Mouse (Mus musculus) frontal cortex, postnatal 25 days (tissue): Measurements from ENCODE around the gene B4galt4.
A peak's percentile ranks its signal among the peaks of the same experiment; 100 is the strongest.

Experiments
- DNase-seq, 2 experiments: peaks; one replicate each; pipeline ENCODE4 v3.0.0; 2022; ENCODE audit warnings: low spot score in 2 of 2

Gene B4galt4

GRCm38 (mm10) chr16:38729139-38729538, 12.9 kb upstream of the B4galt4 start:
- no peak for DNase-seq

GRCm38 (mm10) chr16:38729610-38730288, 12.3 kb upstream of the B4galt4 start:
- DNase-seq, result no peak

- DNase-seq, result no peak
Measured at GRCm38 (mm10) chr16:38730921-38731320, 11.1 kb upstream of the B4galt4 start.

GRCm38 (mm10) chr16:38741204-38741903, 710 bp upstream of the B4galt4 start:
- no peak for DNase-seq

- peak in 1 of 2 experiments; percentile 36 for DNase-seq
Measured at GRCm38 (mm10) chr16:38742659-38743131, 631 bp downstream of the B4galt4 start.

GRCm38 (mm10) chr16:38743941-38744673, 2.0 kb downstream of the B4galt4 start:
- DNase-seq, result no peak

GRCm38 (mm10) chr16:38750803-38751202, 8.7 kb downstream of the B4galt4 start:
- DNase-seq, result no peak

GRCm38 (mm10) chr16:38753631-38754030, 11.6 kb downstream of the B4galt4 start:
- DNase-seq, result no peak

GRCm38 (mm10) chr16:38755452-38756176, 13.6 kb downstream of the B4galt4 start:
- DNase-seq, result no peak

- no peak for DNase-seq
Measured at GRCm38 (mm10) chr16:38756177-38756503, 14.1 kb downstream of the B4galt4 start.

- DNase-seq, result no peak
Measured at GRCm38 (mm10) chr16:38756572-38756971, 14.5 kb downstream of the B4galt4 start.

GRCm38 (mm10) chr16:38757626-38758025, 15.6 kb downstream of the B4galt4 start:
- no peak for DNase-seq

- DNase-seq, result no peak
Measured at GRCm38 (mm10) chr16:38758104-38758861, 16.2 kb downstream of the B4galt4 start.

GRCm38 (mm10) chr16:38760239-38760638, 18.2 kb downstream of the B4galt4 start:
- no peak for DNase-seq

- DNase-seq, result no peak
Measured at GRCm38 (mm10) chr16:38760834-38761375, 18.8 kb downstream of the B4galt4 start.

GRCm38 (mm10) chr16:38761972-38762371, 19.9 kb downstream of the B4galt4 start:
- DNase-seq, result no peak

GRCm38 (mm10) chr16:38762401-38762800, 20.3 kb downstream of the B4galt4 start:
- DNase-seq, result no peak

GRCm38 (mm10) chr16:38763508-38763907, 21.4 kb downstream of the B4galt4 start:
- DNase-seq, result no peak

GRCm38 (mm10) chr16:38766671-38767070, 24.6 kb downstream of the B4galt4 start:
- DNase-seq, result no peak

- DNase-seq, result no peak
Measured at GRCm38 (mm10) chr16:38767761-38768160, 25.7 kb downstream of the B4galt4 start.

GRCm38 (mm10) chr16:38768386-38768785, 26.3 kb downstream of the B4galt4 start:
- no peak for DNase-seq
